In genomic region chr9:102504716-102505378, GRCm38 (mm10) we compare ENCODE assay signal across 15 mouse cellular contexts. TPM values are rescaled to one million over a fixed set of nuclear protein-coding genes. Genes with fewer than 3 reads are reported as not detected.
DNase-seq lines count a peak whose midpoint lies in the region; ATAC-seq and TF ChIP-seq lines count a peak whose summit lies in the region.
"Had no signal": no experiment of that assay in that cellular context is flagged by ENCODE, and none has a peak within 500 bp of the region (broad histone marks: within the 10 kb centered on the region; RNA-seq: fewer than 3 reads in every experiment).

No protein-coding gene starts in this region.

- peak; percentile 40 to 64 for DNase-seq in cerebellum, adult 2 months
- no peak for DNase-seq in cerebellum, adult 8-10 months
- peak; percentile 73 for DNase-seq in midbrain, embryonic 11.5 days (ENCODE audit: low spot score, missing footprints)
- DNase-seq in heart, adult 9 months (ENCODE audit: low spot score in 2 of 2): peak; percentile 37 to 65
- DNase-seq in heart, postnatal 4 days: peak; percentile 55
- no peak for DNase-seq in kidney, adult 2 months
- DNase-seq in embryo, embryonic 11 days: no peak
- DNase-seq: adrenal gland, adult 8-10 months; kidney, adult 8-10 months; lung, adult 2 months had no signal

- no peaks in the 10 kb centered on the region for H3K27me3 ChIP-seq in cerebellum, adult 2 months (ENCODE audit: control insufficient read depth, insufficient read depth, low read length)
- H3K27me3 ChIP-seq in midbrain, embryonic 11.5 days (ENCODE audit: control insufficient read depth, insufficient read depth, low read length): peaks cover 27% of the 10 kb centered on the region
- H3K27me3 ChIP-seq in midbrain, embryonic 15.5 days (replicated peaks): peaks cover 20% of the 10 kb centered on the region
- no peaks in the 10 kb centered on the region for H3K27me3 ChIP-seq in kidney, adult 2 months (replicated peaks; ENCODE audit: control insufficient read depth, insufficient read depth, low read length)

- no peaks in the 10 kb centered on the region for H3K9me3 ChIP-seq in midbrain, embryonic 11.5 days (ENCODE audit: control insufficient read depth, low read length)
- no peaks in the 10 kb centered on the region for H3K9me3 ChIP-seq in midbrain, embryonic 15.5 days
- H3K9me3 ChIP-seq: embryonic facial prominence, embryonic 12.5 days; forebrain, embryonic 13.5 days; limb, embryonic 13.5 days had no signal

- no peak for ATAC-seq in midbrain, embryonic 11.5 days (ENCODE audit: low FRiP score)
- no peak for ATAC-seq in midbrain, embryonic 15.5 days (replicated peaks)

- H3K4me3 ChIP-seq in cerebellum, adult 2 months (replicated peaks; ENCODE audit: insufficient read depth, low read depth, low read length): no peak overlapping the region
- H3K4me3 ChIP-seq in midbrain, embryonic 11.5 days (ENCODE audit: low read depth, low read length): no peak overlapping the region
- no peak overlapping the region for H3K4me3 ChIP-seq in midbrain, embryonic 15.5 days
- H3K4me3 ChIP-seq in kidney, adult 2 months (ENCODE audit: insufficient read depth, low read depth, low read length): no peak overlapping the region

- no peak for TF ChIP-seq CTCF in cerebellum, adult 2 months (IDR thresholded peaks at IDR 0.05; ENCODE audit: borderline replicate concordance, insufficient read depth, low read depth, low read length)
- no peak for TF ChIP-seq CTCF in kidney, adult 2 months (conservative IDR thresholded peaks at IDR 0.05; ENCODE audit: insufficient read depth, insufficient read length, low read depth, low read length)

- TF ChIP-seq POLR2A in cerebellum, adult 2 months (IDR thresholded peaks at IDR 0.05; ENCODE audit: borderline replicate concordance, insufficient read depth, low read length): no peak
- TF ChIP-seq POLR2A in kidney, adult 2 months (IDR thresholded peaks at IDR 0.05; ENCODE audit: low read depth, low read length): no peak

- 38% methylated on average over 3 of the region's 3 CpGs for WGBS in cerebellum, adult 2 months
- 83% methylated on average over 3 of the region's 3 CpGs for WGBS in midbrain, embryonic 11.5 days
- WGBS in midbrain, embryonic 15.5 days: 78% methylated on average over 3 of the region's 3 CpGs
- 72% methylated on average over 3 of the region's 3 CpGs for WGBS in kidney, adult 2 months

- H3K9ac ChIP-seq in midbrain, embryonic 11.5 days (ENCODE audit: low read length): no peak overlapping the region
- no peak overlapping the region for H3K9ac ChIP-seq in midbrain, embryonic 15.5 days

- H3K36me3 ChIP-seq in midbrain, embryonic 11.5 days (ENCODE audit: control insufficient read depth, insufficient read depth, low read length): no peaks in the 10 kb centered on the region
- no peaks in the 10 kb centered on the region for H3K36me3 ChIP-seq in midbrain, embryonic 15.5 days (replicated peaks)
- no peaks in the 10 kb centered on the region for H3K36me3 ChIP-seq in kidney, adult 2 months (ENCODE audit: control insufficient read depth, insufficient read depth, low read length)
- H3K36me3 ChIP-seq: embryonic facial prominence, embryonic 12.5 days; limb, embryonic 13.5 days had no signal

- H3K27ac ChIP-seq in cerebellum, adult 2 months (ENCODE audit: insufficient read depth, low read length): no peak overlapping the region
- H3K27ac ChIP-seq in midbrain, embryonic 11.5 days (ENCODE audit: low read depth, low read length): no peak overlapping the region
- no peak overlapping the region for H3K27ac ChIP-seq in midbrain, embryonic 15.5 days
- H3K27ac ChIP-seq in kidney, adult 2 months (ENCODE audit: insufficient read depth, low read depth, low read length): no peak overlapping the region
- H3K27ac ChIP-seq: embryonic facial prominence, embryonic 12.5 days; forebrain, embryonic 13.5 days; limb, embryonic 13.5 days; macrophage had no signal

- H3K4me2 ChIP-seq in midbrain, embryonic 11.5 days: no peak overlapping the region
- H3K4me2 ChIP-seq in midbrain, embryonic 15.5 days: no peak overlapping the region

- H3K4me1 ChIP-seq in cerebellum, adult 2 months (ENCODE audit: control insufficient read depth, insufficient read depth, low read length): peaks cover 8% of the 10 kb centered on the region
- peaks cover 4% of the 10 kb centered on the region for H3K4me1 ChIP-seq in midbrain, embryonic 11.5 days (ENCODE audit: control insufficient read depth, insufficient read depth, low read length)
- H3K4me1 ChIP-seq in midbrain, embryonic 15.5 days: peaks cover 11% of the 10 kb centered on the region
- H3K4me1 ChIP-seq in kidney, adult 2 months (ENCODE audit: control insufficient read depth, insufficient read depth, low read length): no peaks in the 10 kb centered on the region
- H3K4me1 ChIP-seq: embryonic facial prominence, embryonic 12.5 days had no signal

RNA-seq across cellular contexts. Expression of gene Ky, which starts 0.7 kb away (rescaled TPM):
- 3.3 and 3.7 TPM in 2 replicates for polyA plus RNA-seq in cerebellum, adult 2 months (2012; rRNA removed)
- 0.18 and 0.44 TPM in 2 replicates for polyA plus RNA-seq in midbrain, embryonic 11.5 days (2014; fragmentation: Nextera tagmentation; extraction: Ambion mirVana)
- 0.52 and 0.80 TPM in 2 replicates for polyA plus RNA-seq in midbrain, embryonic 15.5 days (2015; fragmentation: Nextera tagmentation; extraction: Ambion mirVana)
- 10 to 100 TPM in 1 of 2 experiments, 1 to 10 TPM in 1; 9.3 to 10.4 TPM for total RNA-seq in heart, postnatal 4 days (2021)
- polyA plus RNA-seq in kidney, adult 2 months (2012; rRNA removed): 0.31 and 0.45 TPM in 2 replicates
- polyA plus RNA-seq: macrophage had no signal

Comparison
In these comparisons a context has a peak if more than half of its experiments do, and no peak if none do; other contexts are left out.
1. DNase-seq: peak in cerebellum, adult 2 months (2 of 2), midbrain, embryonic 11.5 days (single experiment), heart, adult 9 months (2 of 2) and heart, postnatal 4 days (single experiment); none in cerebellum, adult 8-10 months (single experiment), kidney, adult 2 months (single experiment) and embryo, embryonic 11 days (single experiment).